Mouse (Mus musculus) liver, embryonic 13.5 days (tissue): ENCODE measurements around the gene Nrip1. TPM values are rescaled to one million over a fixed set of nuclear protein-coding genes. Genes with fewer than 3 reads are reported as not detected.

Source experiments
- ATAC-seq: fragments of 200-750 bp; cut with Nextera tagmentation; 2 replicates; pipeline ENCODE4 v1.8.0; 2017; ENCODE audit warnings: low read depth, mild to moderate bottlenecking, moderate number of reproducible peaks, moderate library complexity
- DNase-seq: peaks from one replicate; pipeline ENCODE4 v3.0.0; 2022
- H3K27ac ChIP-seq: fragments of 300-500 bp; sonication (generic); 2 replicates; pipeline ENCODE4 v1.5.1; 2015; ENCODE audit warnings: moderate library complexity, mild to moderate bottlenecking, inconsistent platforms
- H3K27me3 ChIP-seq: fragments of 300-500 bp; sonication (generic); 2 replicates; pipeline ENCODE4 v1.6.1; 2015; ENCODE audit warnings: mild to moderate bottlenecking, inconsistent platforms
- H3K36me3 ChIP-seq: fragments of 300-500 bp; sonication (generic); 2 replicates; pipeline ENCODE4 v1.6.1; 2015; ENCODE audit warnings: mild to moderate bottlenecking, inconsistent platforms
- H3K4me1 ChIP-seq: fragments of 300-500 bp; sonication (generic); replicated peaks from 2 replicates; pipeline ENCODE4 v1.6.1; 2015; ENCODE audit warnings: inconsistent platforms
- H3K4me2 ChIP-seq: fragments of 300-500 bp; sonication (generic); 2 replicates; pipeline ENCODE4 v1.6.1; 2015; ENCODE audit warnings: inconsistent platforms, mild to moderate bottlenecking, moderate library complexity
- H3K4me3 ChIP-seq: fragments of 300-500 bp; sonication (generic); replicated peaks from 2 replicates; pipeline ENCODE4 v1.5.1; 2015; ENCODE audit warnings: mild to moderate bottlenecking, inconsistent platforms
- H3K9ac ChIP-seq: fragments of 300-500 bp; sonication (generic); 2 replicates; pipeline ENCODE4 v1.6.1; 2015; ENCODE audit warnings: mild to moderate bottlenecking, inconsistent platforms
- H3K9me3 ChIP-seq: fragments of 300-500 bp; sonication (generic); replicated peaks from 2 replicates; pipeline ENCODE4 v1.6.1; 2016; ENCODE audit warnings: inconsistent platforms
- WGBS: fragments of 180-500 bp; shearing (Covaris S2); methylation state at CpG from one replicate; pipeline ENCODE4 v1.1.7; 2015; ENCODE audit not compliant: insufficient replicate concordance; 5-methylcytosine and 5-hydroxymethylcytosine counted together
- polyA plus RNA-seq: library from polyadenylated mRNA; unstranded; fragments of >200 nt; fragmentation: Nextera tagmentation; extraction: Ambion mirVana; gene quantifications from 2 replicates; pipeline ENCODE4 v1.2.1, GENCODE M21; 2015

Gene Nrip1
- polyA plus RNA-seq, 1 experiment from 2014 or later, result 20.4 TPM

DNA sequence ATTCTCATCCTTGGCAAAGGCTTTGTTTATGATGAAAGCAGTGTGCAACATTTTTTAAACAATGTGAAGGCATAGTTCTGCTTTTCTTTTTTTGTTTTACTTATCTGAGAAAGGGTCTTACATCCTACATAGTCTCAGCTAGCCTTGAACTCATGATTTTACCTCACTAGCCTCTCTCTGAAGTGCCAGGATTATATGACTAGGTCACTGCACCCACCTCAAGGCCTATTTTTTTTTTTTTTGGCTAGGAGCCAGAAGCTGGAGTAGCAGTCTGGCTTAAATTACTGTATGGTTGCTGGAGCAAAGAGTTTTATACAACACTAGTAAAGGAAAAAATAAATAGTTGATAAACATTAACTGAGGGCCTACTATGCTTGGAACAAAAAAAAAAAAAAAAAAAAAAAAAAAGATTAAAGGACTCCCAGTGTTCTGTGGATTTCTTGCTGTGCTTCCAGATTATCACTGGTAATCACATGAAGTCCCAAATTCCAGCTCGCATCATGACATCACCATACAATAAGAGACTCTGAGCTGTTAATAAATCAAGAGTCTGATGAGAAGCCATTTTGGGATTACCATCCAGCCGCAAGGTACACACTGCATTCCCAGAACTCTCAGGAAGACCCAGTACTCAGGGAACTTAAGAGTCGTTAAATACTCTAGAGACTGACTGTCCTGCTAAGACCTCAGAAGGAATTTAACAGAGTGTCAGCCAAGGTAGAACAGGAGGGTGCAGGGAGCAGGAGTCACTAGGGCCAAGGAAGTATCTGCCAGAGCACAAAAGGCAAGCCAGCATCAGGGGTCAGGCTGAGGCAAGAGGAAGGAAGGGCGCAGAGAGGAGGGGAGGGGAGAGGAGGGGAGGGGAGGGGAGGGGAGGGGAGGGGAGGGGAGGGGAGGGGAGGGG is 49.0 kb downstream of the Nrip1 start:
- Histone ChIP-seq H3K4me2 (no peak overlapping the region; the same call in 1 of the 2 replicates), H3K36me3 (peaks cover 12% of the 10 kb centered on the region; the same call in 1 of the 2 replicates), H3K27me3 (no peaks in the 10 kb centered on the region), H3K4me3 (no peak overlapping the region), H3K27ac (peak overlapping the region; percentile 84), H3K9ac (peak overlapping the region; percentile 54), H3K9me3 (no peaks in the 10 kb centered on the region), H3K4me1 (peaks cover 76% of the 10 kb centered on the region)
- WGBS, result 72% methylated on average over 3 of the region's 4 CpGs
- no peak for DNase-seq
- no peak for ATAC-seq

DNA sequence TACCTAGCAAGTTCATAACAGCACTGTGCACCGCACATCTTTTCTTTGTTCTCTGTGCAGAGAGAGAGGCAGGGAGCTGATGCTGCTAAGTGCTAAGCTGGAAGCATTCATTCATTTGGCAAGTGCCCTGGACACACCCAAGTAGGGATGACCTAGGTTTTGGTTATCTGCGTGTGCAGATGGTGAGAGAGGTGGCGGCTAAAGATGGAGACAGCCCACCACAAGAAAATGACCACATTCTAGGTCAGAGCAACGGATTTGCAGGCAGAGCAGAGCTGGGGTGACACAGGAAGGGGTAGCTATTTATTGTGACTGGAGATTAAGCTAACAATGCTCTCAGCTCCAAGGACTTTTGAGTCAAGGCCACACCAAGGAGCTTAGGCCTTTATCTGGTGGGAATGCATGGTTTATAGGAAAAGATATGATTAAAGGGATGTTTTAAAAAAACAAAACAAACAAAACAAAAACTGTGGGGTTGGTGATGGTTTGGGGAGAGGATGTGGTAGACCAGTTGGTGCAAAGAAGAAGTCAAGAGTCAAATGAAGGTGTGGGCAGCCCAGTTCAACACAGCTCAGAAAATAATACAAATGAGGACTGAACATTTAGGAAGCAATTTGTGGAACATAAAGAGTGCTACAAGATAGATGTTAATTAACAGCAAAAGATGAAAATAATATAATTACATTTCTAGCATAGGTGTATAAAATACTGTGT is 49.9 kb downstream of the Nrip1 start:
- Histone ChIP-seq H3K4me3 (peak overlapping the region; percentile 49), H3K9ac (peak overlapping the region; percentile 75), H3K27ac (peak overlapping the region; percentile 97), H3K27me3 (no peaks in the 10 kb centered on the region), H3K4me2 (peak overlapping the region; percentile 75), H3K4me1 (peaks cover 81% of the 10 kb centered on the region), H3K9me3 (no peaks in the 10 kb centered on the region), H3K36me3 (peaks cover 9% of the 10 kb centered on the region; the same call in 1 of the 2 replicates)
- DNase-seq (peak; percentile 81), ATAC-seq (peak; percentile 98)
- 13% methylated on average over 4 of the region's 4 CpGs for WGBS

DNA sequence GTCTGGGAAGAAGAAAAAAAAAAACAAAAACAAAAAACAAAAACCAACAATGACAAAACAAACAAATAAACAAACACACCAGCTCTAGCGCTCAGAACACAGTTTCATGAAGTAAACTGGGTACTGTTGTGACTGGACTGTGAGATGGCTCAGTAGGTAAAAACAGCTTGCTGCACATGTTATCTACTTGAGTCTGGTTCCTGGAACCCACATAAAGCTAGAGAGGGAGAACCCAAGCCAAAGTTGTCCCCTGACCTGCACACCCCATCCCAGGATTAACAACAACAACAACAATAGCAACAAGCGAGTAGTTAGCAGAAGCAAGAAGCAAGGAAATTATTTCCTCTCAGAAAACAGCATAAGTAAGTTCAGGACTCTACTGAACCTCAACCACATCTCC is 50.5 kb downstream of the Nrip1 start:
- H3K9me3 ChIP-seq, result no peaks in the 10 kb centered on the region
- peaks cover 9% of the 10 kb centered on the region; the same call in 1 of the 2 replicates for H3K36me3 ChIP-seq
- DNase-seq (no peak), ATAC-seq (peak; percentile 74)
- peak overlapping the region; percentile 97 for H3K27ac ChIP-seq
- peak overlapping the region; percentile 49 for H3K4me3 ChIP-seq
- H3K9ac ChIP-seq, result peak overlapping the region; percentile 75
- H3K4me2 ChIP-seq, result peak overlapping the region; percentile 75
- H3K27me3 ChIP-seq, result no peaks in the 10 kb centered on the region
- peaks cover 88% of the 10 kb centered on the region for H3K4me1 ChIP-seq
- WGBS, result 43% methylated on average over 2 of the region's 2 CpGs

DNA sequence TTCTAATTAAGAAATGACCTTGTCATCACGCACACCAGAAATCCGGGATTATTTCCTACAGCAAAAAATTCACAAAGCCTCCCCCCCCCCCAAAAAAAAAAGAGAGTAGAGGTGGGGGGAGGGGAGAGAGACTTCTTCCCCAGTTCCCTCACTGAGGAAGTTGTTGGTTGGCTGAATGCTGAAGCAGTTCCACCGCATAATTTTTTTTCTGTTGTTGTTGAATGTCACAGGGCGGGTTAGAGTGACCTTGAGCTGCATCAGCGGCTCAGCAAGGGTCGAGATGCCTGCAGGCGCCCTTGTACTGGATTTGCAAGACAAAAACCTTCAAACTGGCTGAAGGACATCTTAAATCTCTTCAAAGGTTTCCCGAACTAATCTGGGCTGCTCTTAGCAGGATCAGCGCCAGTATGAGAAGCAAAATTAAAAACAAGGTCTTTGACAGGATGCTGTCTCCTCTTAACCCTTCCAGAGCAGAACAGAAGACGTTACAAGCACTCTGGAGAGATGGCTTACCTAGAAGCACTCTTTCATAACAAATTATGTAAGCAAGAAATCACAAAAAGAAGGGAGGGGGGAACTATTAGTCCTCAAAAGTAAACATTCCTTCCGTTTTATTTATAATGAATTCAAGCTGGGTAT is 52.0 kb downstream of the Nrip1 start:
- WGBS, result 43% methylated on average over 11 of the region's 11 CpGs
- Histone ChIP-seq H3K27me3 (no peaks in the 10 kb centered on the region), H3K36me3 (peaks cover 3% of the 10 kb centered on the region; the same call in 1 of the 2 replicates), H3K4me3 (no peak overlapping the region), H3K4me2 (peak overlapping the region; percentile 75), H3K4me1 (peaks cover 94% of the 10 kb centered on the region), H3K9ac (peak overlapping the region; percentile 7; the same call in 1 of the 2 replicates), H3K9me3 (no peaks in the 10 kb centered on the region), H3K27ac (peak overlapping the region; percentile 97)
- no peak for ATAC-seq
- no peak for DNase-seq

DNA sequence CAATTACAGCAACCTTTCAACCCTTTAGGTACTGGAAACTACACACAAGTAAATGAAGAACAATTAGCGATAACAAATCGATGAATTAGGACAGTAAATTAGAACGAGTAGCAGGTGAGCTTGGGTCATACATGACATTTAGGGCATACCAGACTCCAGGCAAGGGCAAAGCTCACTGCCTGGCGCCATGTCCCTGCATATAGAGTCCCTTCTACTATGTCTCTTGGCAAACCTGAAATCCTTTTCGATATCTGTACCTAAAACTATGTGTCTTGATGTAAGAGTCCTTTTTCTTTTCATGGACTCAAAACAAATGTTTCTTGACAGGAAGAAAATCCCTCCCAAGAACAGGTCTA is 53.5 kb downstream of the Nrip1 start:
- WGBS, result 87% methylated on average over 5 of the region's 5 CpGs
- Histone ChIP-seq H3K27me3 (no peaks in the 10 kb centered on the region), H3K27ac (peak overlapping the region; percentile 97), H3K36me3 (peaks cover 3% of the 10 kb centered on the region; the same call in 1 of the 2 replicates), H3K9me3 (no peaks in the 10 kb centered on the region), H3K4me1 (peaks cover 93% of the 10 kb centered on the region), H3K9ac (0 out of 2 replicates have a peak overlapping the region, but pooled peaks have one; percentile 8), H3K4me3 (no peak overlapping the region), H3K4me2 (no peak overlapping the region)
- DNase-seq (no peak), ATAC-seq (no peak)

DNA sequence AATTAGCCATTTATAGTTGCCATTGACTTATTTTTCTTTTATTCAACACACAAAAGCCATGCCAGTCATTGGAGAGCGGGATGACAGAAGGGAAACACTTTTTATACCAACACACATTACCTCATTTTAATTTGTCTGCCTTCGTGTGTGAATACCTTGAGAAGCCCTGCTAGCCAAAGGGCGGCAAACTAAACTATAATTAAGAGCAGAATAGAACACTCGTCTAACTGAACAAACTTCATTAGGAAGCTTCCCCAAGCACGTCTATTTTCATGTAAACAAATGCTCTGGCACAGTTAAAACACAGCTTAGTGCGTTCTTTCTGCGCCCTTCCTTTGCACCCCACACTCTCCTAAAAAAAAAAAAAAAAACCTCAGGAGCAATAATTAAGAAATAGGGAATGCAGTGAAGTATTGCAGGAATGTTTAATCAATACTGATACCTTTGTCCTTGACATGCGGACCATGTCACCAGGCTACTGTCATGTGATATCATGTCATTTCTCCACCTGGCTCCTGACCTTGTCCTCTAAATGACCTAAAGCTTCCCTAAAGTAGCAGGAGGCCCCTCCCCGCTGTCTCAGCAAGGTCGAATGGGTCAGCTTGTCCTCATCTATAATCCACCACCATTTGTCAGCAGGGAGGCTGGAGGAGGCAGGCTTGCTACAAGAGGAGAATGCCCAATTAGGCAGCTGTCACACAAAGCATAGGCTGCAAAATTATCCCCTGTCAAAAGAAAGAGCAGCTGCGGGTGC is 54.1 kb downstream of the Nrip1 start:
- 0 out of 2 replicates have a peak overlapping the region, but pooled peaks have one; percentile 8 for H3K9ac ChIP-seq
- no peaks in the 10 kb centered on the region for H3K27me3 ChIP-seq
- no peaks in the 10 kb centered on the region for H3K9me3 ChIP-seq
- 74% methylated on average over 11 of the region's 11 CpGs for WGBS
- DNase-seq (no peak), ATAC-seq (no peak)
- no peak overlapping the region for H3K4me2 ChIP-seq
- peaks cover 3% of the 10 kb centered on the region; the same call in 1 of the 2 replicates for H3K36me3 ChIP-seq
- H3K4me1 ChIP-seq, result peaks cover 94% of the 10 kb centered on the region
- H3K4me3 ChIP-seq, result no peak overlapping the region
- peak overlapping the region; percentile 97 for H3K27ac ChIP-seq

DNA sequence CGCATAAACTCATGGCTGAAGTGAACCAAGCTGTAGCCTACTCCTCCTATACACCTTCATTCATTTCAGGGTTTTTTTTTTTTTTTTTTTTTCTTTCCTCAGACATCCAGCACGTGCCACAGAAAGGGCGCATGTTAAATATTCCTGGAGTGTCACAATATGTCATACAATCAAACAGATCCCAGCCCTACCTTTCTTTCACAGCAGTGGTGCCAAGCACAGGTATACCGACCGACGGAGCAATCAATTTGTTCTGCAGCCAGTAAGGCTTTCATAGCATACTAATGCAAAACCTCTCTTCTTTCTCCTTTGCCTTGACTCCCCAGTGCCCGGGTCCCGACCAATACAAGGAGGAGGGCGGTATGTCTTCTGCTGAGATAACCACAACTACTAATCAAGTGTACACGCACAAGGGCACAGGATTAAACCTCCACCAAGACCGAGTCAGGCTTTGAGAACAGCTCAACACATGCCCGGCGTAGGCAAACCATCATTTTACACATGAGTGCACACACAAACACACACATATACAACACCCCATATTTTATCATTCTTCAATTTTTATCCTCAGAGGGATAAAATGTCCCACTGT is 55.2 kb downstream of the Nrip1 start:
- Histone ChIP-seq H3K4me1 (peaks cover 95% of the 10 kb centered on the region), H3K9ac (peak overlapping the region; percentile 44; the same call in 1 of the 2 replicates), H3K4me3 (peak overlapping the region; percentile 16), H3K27me3 (no peaks in the 10 kb centered on the region), H3K36me3 (peaks cover 3% of the 10 kb centered on the region; the same call in 1 of the 2 replicates), H3K9me3 (no peaks in the 10 kb centered on the region), H3K27ac (peak overlapping the region; percentile 97), H3K4me2 (peak overlapping the region; percentile 49)
- DNase-seq (peak; percentile 38), ATAC-seq (peak; percentile 66)
- 47% methylated on average over 13 of the region's 13 CpGs for WGBS

DNA sequence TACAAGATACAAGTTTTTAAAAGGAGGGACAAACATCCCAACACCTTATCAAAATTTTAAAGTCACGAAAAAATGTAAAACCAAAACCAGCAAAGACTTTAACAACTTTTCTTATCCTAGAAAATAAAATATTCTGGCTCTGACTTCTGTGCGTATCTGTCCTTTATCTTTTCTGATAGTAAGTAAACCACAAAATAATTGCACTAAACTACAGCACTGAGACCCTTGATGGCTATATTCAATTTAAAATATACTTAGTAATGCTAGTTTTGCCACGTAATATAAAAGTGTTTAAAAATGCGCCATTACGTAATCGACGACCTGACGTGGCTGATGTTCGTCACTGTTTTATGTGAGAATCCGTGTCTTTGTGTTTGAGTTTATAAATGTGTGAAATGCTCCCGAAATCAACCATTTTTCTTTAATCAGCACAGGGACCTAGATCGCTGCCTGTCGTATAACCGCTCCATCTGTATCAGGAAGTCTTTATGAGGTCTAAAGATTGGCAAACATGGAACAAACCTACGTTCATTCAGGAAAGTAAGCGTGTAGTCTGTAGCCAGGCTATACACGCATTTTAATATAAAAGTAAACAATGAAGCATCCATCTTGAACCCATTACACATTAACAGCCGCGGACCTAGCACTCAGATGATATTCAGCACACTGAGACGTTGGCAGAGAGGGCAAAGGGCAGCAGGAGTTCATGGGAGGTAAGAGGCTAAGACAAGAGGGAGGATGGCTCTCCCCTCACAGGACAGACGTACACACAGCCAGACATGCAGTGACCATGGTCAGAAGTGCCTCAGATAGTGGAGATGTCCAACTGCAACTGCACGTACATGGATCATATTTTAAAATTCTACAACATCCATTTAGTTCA is 56.4 kb downstream of the Nrip1 start:
- Histone ChIP-seq H3K27ac (peak overlapping the region; percentile 51), H3K9me3 (no peaks in the 10 kb centered on the region), H3K4me3 (no peak overlapping the region; the same call in 1 of the 2 replicates), H3K9ac (peak overlapping the region; percentile 34; the same call in 1 of the 2 replicates), H3K36me3 (peaks cover 3% of the 10 kb centered on the region; the same call in 1 of the 2 replicates), H3K27me3 (no peaks in the 10 kb centered on the region), H3K4me2 (peak overlapping the region; percentile 42), H3K4me1 (peaks cover 95% of the 10 kb centered on the region)
- 80% methylated on average over 22 of the region's 22 CpGs for WGBS
- no peak for ATAC-seq
- no peak for DNase-seq

DNA sequence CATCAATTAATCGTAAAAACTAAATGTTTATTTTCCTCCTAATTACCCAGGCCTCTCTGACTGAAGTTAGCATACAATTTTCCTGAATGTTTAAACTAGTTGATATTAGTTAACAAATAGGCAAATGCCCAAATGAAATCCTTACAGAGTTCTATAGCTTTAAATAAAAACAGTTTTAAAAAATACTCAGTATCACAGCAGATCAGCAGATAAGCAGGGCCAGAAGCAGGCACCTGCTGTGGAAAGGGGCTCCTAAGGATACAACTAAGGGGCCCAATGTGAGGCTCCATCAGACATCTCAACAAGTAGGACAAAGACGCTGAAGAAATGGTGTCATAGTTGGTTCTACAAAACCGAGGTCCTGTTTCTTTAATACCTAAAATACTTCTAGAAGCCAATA is 58.0 kb downstream of the Nrip1 start:
- H3K4me3 ChIP-seq, result no peak overlapping the region
- H3K27me3 ChIP-seq, result no peaks in the 10 kb centered on the region
- peak overlapping the region; percentile 98 for H3K27ac ChIP-seq
- H3K9ac ChIP-seq, result peak overlapping the region; percentile 52
- no peak overlapping the region for H3K4me2 ChIP-seq
- H3K4me1 ChIP-seq, result peaks cover 90% of the 10 kb centered on the region
- no peaks in the 10 kb centered on the region for H3K9me3 ChIP-seq
- H3K36me3 ChIP-seq, result peaks cover 3% of the 10 kb centered on the region; the same call in 1 of the 2 replicates
- no peak for ATAC-seq
- WGBS, result 64% methylated on average over 3 of the region's 3 CpGs
- no peak for DNase-seq
